In genomic region chr5:127632167-127633145, GRCm38 (mm10) we compare ENCODE assay signal across 9 mouse cellular contexts. TPM values are rescaled to one million over a fixed set of nuclear protein-coding genes. Genes with fewer than 3 reads are reported as not detected.
DNase-seq lines count a peak whose midpoint lies in the region; ATAC-seq and TF ChIP-seq lines count a peak whose summit lies in the region.
"Had no signal": no experiment of that assay in that cellular context is flagged by ENCODE, and none has a peak within 500 bp of the region (broad histone marks: within the 10 kb centered on the region; RNA-seq: fewer than 3 reads in every experiment).

Gene Glt1d1, plus strand, starts transcription at chr5:127632262.
Gene Slc15a4, minus strand, starts transcription at chr5:127632897.

- no peak for ATAC-seq in G1E (ENCODE audit: extremely low read depth, insufficient number of reproducible peaks, low FRiP score, poor library complexity, severe bottlenecking)
- no peak for ATAC-seq in intestine, postnatal 0 days
- ATAC-seq in limb, embryonic 13.5 days (ENCODE audit: low FRiP score, low read depth) = peak; percentile 66; the same call in 1 of the 2 replicates
- ATAC-seq in neural tube, embryonic 14.5 days (ENCODE audit: low read depth) = peak; percentile 69

- no peak for TF ChIP-seq CTCF in G1E (IDR thresholded peaks at IDR 0.05; ENCODE audit: low read depth, low read length)
- TF ChIP-seq CTCF in intestine, postnatal 0 days (IDR thresholded peaks at IDR 0.05; ENCODE audit: low read depth) = no peak

- no peaks in the 10 kb centered on the region for H3K27me3 ChIP-seq in G1E (ENCODE audit: insufficient read depth, low read length)
- H3K27me3 ChIP-seq in embryonic facial prominence, embryonic 10.5 days (replicated peaks; ENCODE audit: low read depth, poor library complexity, severe bottlenecking) = peaks cover 29% of the 10 kb centered on the region
- H3K27me3 ChIP-seq in intestine, postnatal 0 days (replicated peaks; ENCODE audit: control insufficient read depth, insufficient read depth, low read length) = peaks cover 8% of the 10 kb centered on the region; the same call in 1 of the 2 replicates
- peaks cover 29% of the 10 kb centered on the region for H3K27me3 ChIP-seq in limb, embryonic 13.5 days
- no peaks in the 10 kb centered on the region for H3K27me3 ChIP-seq in neural tube, embryonic 14.5 days (ENCODE audit: control insufficient read depth, insufficient read depth, low read length)

- H3K4me2 ChIP-seq in intestine, postnatal 0 days (replicated peaks; ENCODE audit: low read depth) = peak within 1 kb of the TSS; percentile 66
- peak within 1 kb of the TSS; percentile 96 for H3K4me2 ChIP-seq in limb, embryonic 13.5 days (replicated peaks)
- peak within 1 kb of the TSS; percentile 97 for H3K4me2 ChIP-seq in neural tube, embryonic 14.5 days (ENCODE audit: low read depth, low read length)

- WGBS in embryonic facial prominence, embryonic 10.5 days = under 1% methylated on average over 61 of the region's 62 CpGs
- WGBS in intestine, postnatal 0 days = under 1% methylated on average over 61 of the region's 62 CpGs
- under 1% methylated on average over 61 of the region's 62 CpGs for WGBS in limb, embryonic 13.5 days
- WGBS in neural tube, embryonic 14.5 days = under 1% methylated on average over 62 of the region's 62 CpGs

- no peaks in the 10 kb centered on the region for H3K36me3 ChIP-seq in G1E (replicated peaks)
- no peaks in the 10 kb centered on the region for H3K36me3 ChIP-seq in embryonic facial prominence, embryonic 10.5 days (replicated peaks)
- no peaks in the 10 kb centered on the region for H3K36me3 ChIP-seq in intestine, postnatal 0 days (ENCODE audit: control insufficient read depth, insufficient read depth)
- H3K36me3 ChIP-seq in limb, embryonic 13.5 days = no peaks in the 10 kb centered on the region
- H3K36me3 ChIP-seq in neural tube, embryonic 14.5 days (ENCODE audit: control insufficient read depth, insufficient read depth, low read length) = no peaks in the 10 kb centered on the region

- H3K4me1 ChIP-seq in G1E (ENCODE audit: insufficient read depth, low read depth, low read length) = no peaks in the 10 kb centered on the region
- H3K4me1 ChIP-seq in embryonic facial prominence, embryonic 10.5 days = peaks cover 21% of the 10 kb centered on the region
- H3K4me1 ChIP-seq in intestine, postnatal 0 days (replicated peaks; ENCODE audit: control insufficient read depth, insufficient read depth, low read length) = no peaks in the 10 kb centered on the region
- H3K4me1 ChIP-seq in limb, embryonic 13.5 days = peaks cover 10% of the 10 kb centered on the region; the same call in 1 of the 2 replicates
- H3K4me1 ChIP-seq in neural tube, embryonic 14.5 days (ENCODE audit: control insufficient read depth, insufficient read depth, low read length) = no peaks in the 10 kb centered on the region

- H3K9me3 ChIP-seq in G1E (replicated peaks) = peaks cover 39% of the 10 kb centered on the region
- H3K9me3 ChIP-seq in embryonic facial prominence, embryonic 10.5 days = no peaks in the 10 kb centered on the region
- no peaks in the 10 kb centered on the region for H3K9me3 ChIP-seq in intestine, postnatal 0 days (ENCODE audit: control insufficient read depth)
- H3K9me3 ChIP-seq in limb, embryonic 13.5 days = no peaks in the 10 kb centered on the region
- no peaks in the 10 kb centered on the region for H3K9me3 ChIP-seq in neural tube, embryonic 14.5 days (ENCODE audit: control insufficient read depth, low read length)

- H3K9ac ChIP-seq in intestine, postnatal 0 days (ENCODE audit: low read depth, low read length) = no peak within 1 kb of the TSS
- peak within 1 kb of the TSS; percentile 70 for H3K9ac ChIP-seq in limb, embryonic 13.5 days
- peak within 1 kb of the TSS; percentile 72 for H3K9ac ChIP-seq in neural tube, embryonic 14.5 days (replicated peaks; ENCODE audit: low read depth, low read length)

- DNase-seq in 3134 (ENCODE audit: extremely low read depth, insufficient read length, low spot score) (peak; percentile 56), G1E (ENCODE audit: low spot score) (no peak)
- peak; percentile 71 for DNase-seq in embryonic facial prominence, embryonic 10.5 days (ENCODE audit: low spot score)
- no peak for DNase-seq in thymus, postnatal 36 days
- DNase-seq in adrenal gland, postnatal 25 days = no peak

- H3K4me3 ChIP-seq in G1E (ENCODE audit: low read depth, low read length) = peak within 1 kb of the TSS; percentile 21; the same call in 1 of the 2 replicates
- peak within 1 kb of the TSS; percentile 77 for H3K4me3 ChIP-seq in embryonic facial prominence, embryonic 10.5 days
- peak within 1 kb of the TSS; percentile 33 for H3K4me3 ChIP-seq in intestine, postnatal 0 days (ENCODE audit: low read depth, low read length)
- peak within 1 kb of the TSS; percentile 56 for H3K4me3 ChIP-seq in limb, embryonic 13.5 days
- H3K4me3 ChIP-seq in neural tube, embryonic 14.5 days (ENCODE audit: low read depth, low read length) = peak within 1 kb of the TSS; percentile 57
- H3K4me3 ChIP-seq: erythroblast, embryonic 14.5 days had no signal

- peak within 1 kb of the TSS; percentile 83 for H3K27ac ChIP-seq in embryonic facial prominence, embryonic 10.5 days (replicated peaks)
- H3K27ac ChIP-seq in intestine, postnatal 0 days (ENCODE audit: low read depth, low read length) = no peak within 1 kb of the TSS
- no peak within 1 kb of the TSS for H3K27ac ChIP-seq in limb, embryonic 13.5 days
- H3K27ac ChIP-seq in neural tube, embryonic 14.5 days (ENCODE audit: low read depth, low read length) = peak within 1 kb of the TSS; percentile 48; the same call in 1 of the 2 replicates

RNA-seq across cellular contexts. Expression of gene Glt1d1, which starts in this region (rescaled TPM):
- not detected in 2 replicates for total RNA-seq in G1E (2014; fragmentation: Nextera tagmentation)
- 0.06 and 0.11 TPM in 2 replicates for total RNA-seq in G1E (2017)
- not detected in 2 replicates for polyA plus RNA-seq in G1E (2012)
- polyA plus RNA-seq in embryonic facial prominence, embryonic 10.5 days (2016; fragmentation: Nextera tagmentation; extraction: Ambion mirVana) = 1.3 and 1.8 TPM in 2 replicates
- polyA plus RNA-seq in intestine, postnatal 0 days (2015; fragmentation: Nextera tagmentation; extraction: Ambion mirVana) = 0.04 TPM in 1 of 2 replicates, not detected in the other
- 0.59 and 0.79 TPM in 2 replicates for polyA plus RNA-seq in limb, embryonic 13.5 days (2015; fragmentation: Nextera tagmentation; extraction: Ambion mirVana)
- 1.4 and 2.8 TPM in 2 replicates for polyA plus RNA-seq in neural tube, embryonic 14.5 days (2014; fragmentation: Nextera tagmentation; extraction: Ambion mirVana)
- total RNA-seq in adrenal gland, postnatal 25 days (2021) = 0.33 and 1.1 TPM in 2 replicates
- polyA plus RNA-seq: erythroblast, embryonic 14.5 days had no signal

RNA-seq across cellular contexts. Expression of gene Slc15a4, which starts in this region (rescaled TPM):
- total RNA-seq in G1E (2014; fragmentation: Nextera tagmentation) = 19.2 and 26.0 TPM in 2 replicates
- total RNA-seq in G1E (2017) = 40.1 and 41.3 TPM in 2 replicates
- 10.2 and 12.8 TPM in 2 replicates for polyA plus RNA-seq in G1E (2012)
- 25.1 and 27.5 TPM in 2 replicates for polyA plus RNA-seq in embryonic facial prominence, embryonic 10.5 days (2016; fragmentation: Nextera tagmentation; extraction: Ambion mirVana)
- polyA plus RNA-seq in intestine, postnatal 0 days (2015; fragmentation: Nextera tagmentation; extraction: Ambion mirVana) = 6.9 and 8.6 TPM in 2 replicates
- polyA plus RNA-seq in limb, embryonic 13.5 days (2015; fragmentation: Nextera tagmentation; extraction: Ambion mirVana) = 20.8 and 21.1 TPM in 2 replicates
- 21.0 and 21.3 TPM in 2 replicates for polyA plus RNA-seq in neural tube, embryonic 14.5 days (2014; fragmentation: Nextera tagmentation; extraction: Ambion mirVana)
- total RNA-seq in adrenal gland, postnatal 25 days (2021) = 15.6 and 23.6 TPM in 2 replicates

Comparison
In these comparisons a context has a peak if more than half of its experiments do, and no peak if none do; other contexts are left out.
1. DNase-seq: peak in 3134 (single experiment) and embryonic facial prominence, embryonic 10.5 days (single experiment); none in G1E (single experiment), thymus, postnatal 36 days (0 of 2) and adrenal gland, postnatal 25 days (single experiment).
2. ATAC-seq: peak in limb, embryonic 13.5 days (single experiment) and neural tube, embryonic 14.5 days (single experiment); none in G1E (single experiment) and intestine, postnatal 0 days (single experiment).
3. H3K4me3 ChIP-seq: peak in every context shown above with its lines; median percentile 77 in embryonic facial prominence, embryonic 10.5 days; 57 in neural tube, embryonic 14.5 days; 56 in limb, embryonic 13.5 days; 33 in intestine, postnatal 0 days; 21 in G1E.
4. H3K27ac ChIP-seq: peak in embryonic facial prominence, embryonic 10.5 days (single experiment) and neural tube, embryonic 14.5 days (single experiment); none in intestine, postnatal 0 days (single experiment) and limb, embryonic 13.5 days (single experiment).
5. Peak in every context shown above with its lines, with median percentiles within 50 percentile points of each other: H3K4me2 ChIP-seq.